Mouse (Mus musculus) layer of hippocampus, adult 9-11 months (tissue): Measurements from ENCODE around the gene Gm36210.
"Not testable (repeated sequence)": the region's sequence is repeated elsewhere in the genome, so short reads cannot be mapped to it uniquely, and the experiment has no call there.

Experiments
- DNase-seq: peaks from one replicate; pipeline ENCODE4 v3.0.0; 2022

The Gm36210 gene

DNA sequence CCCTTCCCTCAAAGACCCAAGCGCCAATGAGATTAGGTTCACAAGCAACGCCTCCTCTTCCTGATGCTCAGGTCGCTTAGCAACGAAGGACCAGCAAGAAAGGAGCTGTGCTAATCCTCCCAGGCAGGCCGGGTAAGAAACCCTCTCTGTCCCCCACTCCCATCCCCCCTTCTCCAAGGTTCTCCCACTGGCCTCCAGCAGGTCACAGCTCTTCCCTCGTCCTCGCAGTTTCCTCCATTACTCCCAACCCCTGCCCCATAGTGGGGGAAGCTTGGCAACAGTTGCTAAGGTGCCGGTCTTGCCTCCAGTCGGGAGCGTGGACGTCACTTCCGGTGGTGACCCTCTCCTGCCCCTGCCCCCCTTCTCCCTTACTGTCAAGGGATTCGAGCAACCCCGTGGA, 16.2 kb upstream of the Gm36210 start:
- DNase-seq, result peak; percentile 92

DNA sequence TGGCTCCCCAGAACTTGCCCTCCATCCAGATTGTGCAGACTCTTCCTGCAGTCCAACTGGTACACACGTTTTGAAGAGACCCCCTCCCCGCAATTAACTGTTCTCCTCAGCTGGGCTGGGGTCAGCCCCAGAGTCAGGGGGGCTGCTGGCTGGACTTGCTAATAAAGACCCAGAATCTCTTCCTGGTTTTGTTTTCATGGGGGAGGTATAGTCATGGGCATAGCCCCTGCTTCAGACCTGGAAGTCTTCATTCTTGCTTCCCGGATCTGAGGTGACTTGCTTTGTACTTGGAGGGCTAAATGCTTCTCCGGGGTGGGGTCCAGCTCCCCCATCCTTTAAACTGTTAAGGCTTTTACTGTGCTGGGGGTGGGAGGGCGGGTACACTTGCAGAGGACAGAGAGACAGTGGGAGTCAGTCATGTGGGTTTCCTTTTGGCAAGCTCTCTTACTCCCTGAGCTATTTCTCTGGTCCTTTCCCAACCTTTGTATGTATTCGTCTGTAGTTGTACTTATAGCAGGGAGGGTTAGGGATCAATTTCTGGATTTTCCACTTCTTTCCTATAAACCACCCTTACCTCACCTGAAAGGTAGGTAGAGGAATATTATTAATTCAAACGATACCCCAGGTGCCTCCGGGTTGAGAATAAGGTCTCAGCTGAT, 15.6 kb upstream of the Gm36210 start, which contains the start of gene Nat14:
TSS of gene Nat14 (plus strand) at position 205 of the 659 bp plus-strand sequence.
- DNase-seq, result no peak

DNA sequence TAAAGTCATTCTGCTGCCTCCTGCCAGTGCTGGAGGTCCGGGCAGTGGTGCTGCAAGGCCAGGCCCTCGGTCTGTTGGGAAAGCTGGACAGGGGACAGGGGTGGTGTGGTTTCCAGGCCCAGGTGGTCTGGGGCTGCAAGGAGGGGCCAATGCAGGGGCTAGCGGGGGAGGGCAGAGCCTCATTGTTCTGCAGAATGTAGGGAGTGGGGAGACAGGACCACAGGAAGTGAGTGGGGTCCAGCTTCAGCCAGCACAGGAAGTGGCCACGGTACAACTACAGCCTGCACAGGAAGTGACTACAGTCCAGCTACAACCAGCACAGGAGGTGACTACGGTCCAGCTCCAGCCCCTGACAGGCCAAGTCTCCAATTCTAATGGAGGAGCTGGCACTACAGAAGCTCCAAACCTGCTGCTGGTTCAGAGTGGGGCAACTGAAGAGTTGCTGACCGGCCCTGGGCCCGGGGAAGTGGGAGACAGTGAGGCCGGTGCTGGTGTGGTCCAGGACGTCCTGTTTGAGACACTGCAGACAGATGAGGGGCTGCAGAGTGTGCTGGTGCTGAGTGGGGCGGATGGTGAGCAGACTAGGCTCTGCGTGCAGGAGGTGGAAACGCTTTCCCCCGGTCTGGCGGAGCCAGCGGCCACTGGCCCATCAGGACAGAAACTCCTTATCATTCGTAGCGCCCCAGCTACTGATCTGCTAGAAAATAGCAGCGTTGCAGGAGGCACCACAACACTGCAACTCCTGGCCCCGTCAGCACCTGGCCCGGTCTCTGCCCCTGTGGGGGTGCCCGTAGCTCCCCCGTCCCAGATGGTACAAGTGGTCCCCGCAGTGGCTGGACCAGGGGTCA, 14.9 kb upstream of the Gm36210 start:
- DNase-seq, result no peak

DNA sequence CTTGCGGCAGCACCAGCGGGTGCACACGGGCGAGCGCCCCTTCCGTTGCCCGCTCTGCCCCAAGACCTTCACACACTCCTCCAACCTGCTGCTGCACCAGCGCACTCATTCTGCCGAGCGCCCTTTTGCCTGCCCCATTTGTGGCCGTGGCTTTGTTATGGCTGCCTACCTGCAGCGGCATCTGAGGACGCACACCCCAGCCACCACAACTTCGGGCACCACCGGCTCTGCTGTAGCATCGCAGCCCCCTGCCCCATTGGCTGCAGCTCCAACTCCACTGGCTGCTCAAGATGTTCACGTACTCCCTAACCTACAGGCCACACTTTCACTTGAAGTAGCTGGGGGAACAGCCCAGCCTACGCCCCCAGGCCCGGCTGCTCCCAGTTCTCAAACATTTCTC, 14.2 kb upstream of the Gm36210 start:
- no peak for DNase-seq

DNA sequence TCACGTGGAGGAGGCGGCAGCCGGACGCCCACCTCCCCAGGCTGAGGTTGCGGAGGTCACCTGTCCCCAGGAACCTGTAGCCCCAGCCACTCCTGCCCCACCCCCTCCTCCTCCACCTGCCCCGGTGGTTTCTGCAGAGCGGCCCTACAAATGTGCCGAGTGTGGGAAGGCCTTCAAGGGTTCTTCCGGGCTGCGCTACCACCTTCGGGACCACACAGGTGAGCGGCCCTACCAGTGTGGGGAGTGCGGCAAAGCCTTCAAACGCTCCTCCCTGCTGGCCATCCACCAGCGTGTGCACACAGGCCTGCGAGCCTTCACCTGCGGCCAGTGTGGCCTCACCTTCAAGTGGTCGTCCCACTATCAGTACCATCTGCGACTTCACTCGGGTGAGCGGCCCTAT, 13.7 kb upstream of the Gm36210 start:
- no peak for DNase-seq

DNA sequence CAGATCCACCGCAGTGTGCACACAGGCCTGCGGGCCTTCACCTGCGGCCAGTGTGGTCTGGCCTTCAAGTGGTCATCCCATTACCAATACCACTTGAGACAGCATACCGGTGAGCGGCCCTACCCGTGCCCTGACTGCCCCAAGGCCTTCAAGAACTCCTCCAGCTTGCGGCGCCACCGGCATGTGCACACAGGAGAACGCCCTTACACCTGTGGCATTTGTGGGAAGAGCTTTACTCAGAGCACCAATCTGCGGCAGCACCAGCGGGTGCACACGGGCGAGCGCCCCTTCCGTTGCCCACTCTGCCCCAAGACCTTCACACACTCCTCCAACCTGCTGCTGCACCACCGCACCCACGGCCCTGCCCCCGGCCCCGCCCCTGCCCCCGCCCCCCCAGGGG, 12.8 kb upstream of the Gm36210 start:
- DNase-seq, result no peak

DNA sequence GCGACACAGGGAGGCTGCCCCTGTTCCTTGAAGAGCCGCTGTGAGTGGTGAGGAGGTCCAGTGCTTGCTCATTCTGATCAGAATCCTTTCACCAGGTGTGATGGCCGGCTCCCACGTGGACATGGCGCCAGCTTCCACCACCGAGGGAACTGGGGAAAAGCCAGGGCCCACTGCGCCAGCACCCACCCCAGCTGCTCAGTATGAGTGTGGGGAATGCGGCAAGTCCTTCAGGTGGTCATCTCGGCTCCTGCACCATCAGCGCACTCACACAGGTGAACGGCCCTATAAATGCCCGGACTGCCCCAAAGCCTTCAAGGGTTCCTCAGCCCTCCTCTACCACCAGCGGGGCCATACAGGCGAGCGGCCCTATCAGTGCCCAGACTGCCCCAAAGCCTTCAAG, 12.4 kb upstream of the Gm36210 start:
- no peak for DNase-seq

DNA sequence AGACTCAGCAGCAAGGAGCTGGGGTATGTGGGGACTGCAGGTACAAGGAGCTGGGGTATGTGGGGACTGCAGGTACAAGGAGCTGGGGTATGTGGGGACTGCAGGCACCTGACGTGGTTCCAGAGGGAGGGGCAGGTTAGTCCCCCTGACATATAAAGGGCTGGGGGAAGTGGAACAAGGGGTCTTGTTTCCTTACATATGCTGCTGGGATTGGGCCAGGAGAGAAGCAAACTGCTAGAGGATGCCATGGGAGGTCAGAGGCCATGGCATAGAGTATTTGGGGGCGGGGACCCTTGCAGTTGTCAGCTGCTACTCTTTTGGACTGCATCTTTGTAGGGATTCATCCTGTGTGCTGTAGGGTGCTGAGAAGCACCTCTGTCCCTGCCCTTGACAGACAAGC, 11.2 kb upstream of the Gm36210 start:
- DNase-seq, result no peak

DNA sequence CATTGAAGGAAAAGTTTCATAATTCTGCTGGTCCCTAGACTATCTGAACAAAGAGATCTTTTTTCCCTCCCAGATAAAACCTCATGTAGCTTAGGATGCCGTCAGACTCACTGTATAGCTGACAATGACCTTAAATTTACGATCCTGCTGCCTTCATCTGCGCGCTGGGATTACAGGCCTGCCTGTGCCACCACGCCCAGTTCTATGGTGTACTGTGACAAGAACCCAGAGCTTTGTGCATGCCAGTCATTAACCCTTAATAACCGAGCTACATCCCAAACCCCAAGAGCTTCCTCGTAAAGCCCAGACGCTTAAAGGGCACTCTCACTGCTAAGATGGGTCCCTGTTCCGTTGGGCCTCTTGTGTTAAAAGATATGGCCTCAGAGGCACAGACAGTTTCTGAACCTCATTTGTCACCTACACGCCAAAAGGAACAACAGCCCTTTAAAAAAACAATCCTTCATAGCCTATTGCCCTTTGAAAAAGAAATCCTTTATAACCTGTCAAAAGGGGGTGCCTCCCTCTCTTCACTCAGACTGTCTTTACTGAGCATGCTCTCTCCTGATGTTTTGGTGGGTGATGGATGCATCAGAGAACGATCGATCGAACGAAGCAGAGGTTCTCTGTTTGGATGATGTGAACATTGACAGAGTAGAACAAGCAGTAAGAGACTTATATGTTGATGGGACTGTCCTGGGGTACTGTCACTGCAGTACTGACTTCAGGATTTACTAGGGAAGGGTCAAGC, 9.5 kb upstream of the Gm36210 start:
- DNase-seq, result no peak

DNA sequence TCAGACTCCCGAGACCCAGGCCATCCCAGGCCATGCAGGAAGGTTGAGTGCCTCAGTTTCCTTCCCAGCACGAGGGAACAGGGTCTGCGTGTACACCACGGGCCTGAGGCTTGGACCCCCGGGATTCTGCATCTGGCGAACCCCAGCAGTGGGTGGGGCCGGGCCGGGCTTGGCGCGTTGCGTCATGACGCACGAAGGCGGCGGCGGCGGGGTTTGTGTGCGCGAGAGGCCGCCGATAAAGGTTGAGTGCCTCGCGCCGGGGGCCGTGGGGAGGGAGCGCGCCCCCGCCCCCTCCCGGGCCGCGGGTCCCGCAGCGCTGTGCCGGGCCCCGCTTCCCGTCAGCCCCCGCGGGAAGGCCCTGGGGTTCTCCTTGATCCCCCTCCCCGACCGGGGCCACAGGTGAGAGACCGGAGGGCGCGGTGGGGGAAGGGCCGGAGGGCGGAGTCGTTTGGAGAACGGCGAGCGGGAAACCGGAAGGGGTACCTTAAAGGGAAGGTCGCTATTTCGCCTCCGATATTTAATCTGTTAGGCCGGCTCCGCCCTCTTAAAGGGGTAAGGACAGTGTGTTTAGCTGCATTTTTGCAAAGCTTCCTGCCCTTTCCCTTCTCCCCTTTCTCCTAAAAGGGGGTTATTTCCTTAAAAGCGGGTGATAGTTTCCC, 8.8 kb upstream of the Gm36210 start, which contains the start of gene Zfp628:
TSS of gene Zfp628 (plus strand) at position 211 of the 659 bp plus-strand sequence.
- peak; percentile 93 for DNase-seq

DNA sequence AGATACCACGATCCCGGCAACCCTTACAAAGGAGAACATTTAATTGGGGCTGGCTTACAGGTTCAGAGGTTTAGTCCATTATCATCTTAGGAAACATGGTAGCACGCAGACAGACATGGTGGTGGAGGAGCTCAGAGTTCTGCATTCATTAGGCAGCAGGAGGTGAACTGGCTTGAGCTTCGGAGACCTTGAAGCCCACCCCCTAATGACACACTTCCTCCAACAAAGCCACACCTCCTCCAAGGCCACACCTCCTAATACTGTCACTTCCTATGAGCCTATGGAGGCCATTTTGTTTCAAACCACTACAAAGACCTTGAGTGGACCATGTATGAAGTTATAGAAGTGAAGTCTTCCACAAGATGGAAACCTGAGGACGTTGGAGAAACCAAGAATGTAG, 5.9 kb upstream of the Gm36210 start:
- DNase-seq, result no peak

DNA sequence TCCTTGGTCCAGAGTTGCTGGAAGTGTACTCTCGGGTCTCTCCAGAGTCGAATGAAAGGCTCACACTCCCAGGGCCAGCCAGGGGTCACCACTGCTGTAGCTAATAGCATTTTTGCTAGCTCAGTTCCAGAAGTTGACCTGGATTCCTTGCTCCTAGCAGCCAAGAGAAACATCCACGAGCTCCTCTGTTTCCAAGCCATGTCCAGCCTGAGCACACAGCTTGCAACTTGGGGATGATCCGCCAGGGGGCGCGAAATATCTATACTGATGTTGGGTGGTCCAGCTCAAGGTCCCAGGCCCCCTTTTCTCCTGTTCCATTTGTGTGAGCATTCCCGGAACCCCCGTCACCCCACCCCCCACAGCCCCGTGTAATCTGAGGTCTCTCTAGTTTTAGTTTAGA, 5.2 kb upstream of the Gm36210 start:
- no peak for DNase-seq

DNA sequence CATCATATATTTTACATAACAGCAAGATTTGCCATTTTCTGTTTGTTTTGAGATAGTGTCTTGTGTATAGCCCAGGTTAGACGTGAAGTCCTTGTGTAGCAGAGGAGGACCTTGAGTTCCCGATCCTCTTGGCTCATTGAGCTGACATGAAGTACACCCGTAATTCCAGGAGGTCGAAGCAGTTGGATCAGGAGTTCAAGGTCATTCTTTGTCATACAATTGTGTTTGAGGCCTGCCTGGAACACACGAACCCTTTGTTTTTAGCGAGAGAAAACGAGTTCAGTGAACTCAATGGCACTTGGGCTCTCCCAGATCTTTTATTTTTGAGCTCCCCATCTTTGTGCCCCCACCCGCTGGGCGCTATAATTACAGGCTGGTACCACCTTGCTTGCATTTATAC, 3.9 kb downstream of the Gm36210 start:
- no peak for DNase-seq

DNA sequence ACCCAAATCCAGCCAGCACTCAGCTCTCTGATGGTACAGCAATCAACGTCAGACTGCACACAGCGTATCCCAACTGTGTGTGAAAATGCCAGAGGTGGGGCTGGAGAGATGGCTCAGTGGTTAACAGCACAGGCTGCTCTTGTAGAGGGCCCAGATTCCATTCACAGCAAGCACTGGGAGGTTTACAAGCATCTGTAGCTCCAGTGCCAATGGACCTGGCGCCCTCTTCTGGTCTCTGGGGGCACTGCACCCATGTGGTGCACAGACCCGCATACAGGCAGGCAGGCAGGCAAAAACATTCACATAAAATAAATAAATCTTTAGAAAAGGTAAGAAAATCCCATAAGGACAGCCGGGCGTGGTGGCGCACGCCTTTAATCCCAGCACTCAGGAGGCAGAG, 5.1 kb downstream of the Gm36210 start:
- no peak for DNase-seq

DNA sequence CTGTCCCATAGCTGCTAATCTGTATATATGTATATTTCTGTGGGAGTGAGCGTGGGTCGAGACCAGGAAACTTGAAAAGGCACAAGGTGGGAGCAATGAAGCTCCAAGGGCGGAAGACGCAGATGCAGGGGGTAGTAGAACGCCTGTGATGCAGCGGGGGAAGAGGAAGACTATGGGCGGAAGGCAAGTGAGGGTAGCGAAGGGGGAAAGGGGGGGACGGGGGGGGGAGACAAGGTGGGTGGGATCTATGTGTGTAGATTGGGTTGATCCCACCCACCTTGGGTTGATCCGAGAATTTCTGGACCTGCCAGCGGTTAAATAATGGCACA, 5.8 kb downstream of the Gm36210 start:
- DNase-seq, result no peak

DNA sequence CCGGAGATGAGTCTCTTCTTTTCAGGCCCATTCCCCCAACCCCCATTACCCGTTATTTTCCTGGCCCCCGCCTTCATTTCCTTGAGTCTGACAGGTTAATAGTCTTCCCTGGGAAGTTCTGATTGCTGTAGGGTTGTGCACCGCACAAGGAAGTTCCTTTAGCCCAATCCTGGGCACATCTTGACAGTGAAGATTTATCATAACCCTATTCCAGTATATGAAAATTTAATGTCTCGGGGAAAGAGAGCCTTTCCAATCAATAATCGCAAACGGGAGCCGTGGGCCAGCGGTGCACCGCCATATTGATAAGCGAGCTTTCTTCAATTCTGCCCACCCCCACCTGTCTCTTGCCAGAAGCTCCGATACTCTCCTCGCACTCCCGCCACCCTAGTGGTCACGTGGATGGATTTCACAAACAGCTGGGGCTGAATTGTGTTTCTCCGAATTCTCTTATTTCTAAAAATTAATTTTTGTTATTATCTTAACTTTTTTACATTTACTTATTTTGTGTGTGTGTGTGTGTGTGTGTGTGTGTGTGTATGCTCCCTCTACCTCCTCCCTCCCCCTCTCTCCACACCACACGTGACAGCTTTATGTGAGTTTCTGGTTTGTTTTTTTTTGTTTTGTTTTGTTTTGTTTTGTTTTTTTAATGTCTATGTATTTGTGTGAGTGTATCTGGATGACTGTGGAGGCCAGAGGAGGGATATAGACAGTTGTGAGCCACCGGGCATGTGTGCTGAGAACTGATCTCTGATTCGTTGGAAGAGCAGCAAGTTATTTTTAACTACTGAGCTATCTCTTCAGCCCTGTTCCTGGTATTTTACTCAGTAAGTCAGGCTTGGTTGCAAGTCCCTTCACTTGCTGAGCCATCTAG, 6.4 kb downstream of the Gm36210 start:
- no peak for DNase-seq

DNA sequence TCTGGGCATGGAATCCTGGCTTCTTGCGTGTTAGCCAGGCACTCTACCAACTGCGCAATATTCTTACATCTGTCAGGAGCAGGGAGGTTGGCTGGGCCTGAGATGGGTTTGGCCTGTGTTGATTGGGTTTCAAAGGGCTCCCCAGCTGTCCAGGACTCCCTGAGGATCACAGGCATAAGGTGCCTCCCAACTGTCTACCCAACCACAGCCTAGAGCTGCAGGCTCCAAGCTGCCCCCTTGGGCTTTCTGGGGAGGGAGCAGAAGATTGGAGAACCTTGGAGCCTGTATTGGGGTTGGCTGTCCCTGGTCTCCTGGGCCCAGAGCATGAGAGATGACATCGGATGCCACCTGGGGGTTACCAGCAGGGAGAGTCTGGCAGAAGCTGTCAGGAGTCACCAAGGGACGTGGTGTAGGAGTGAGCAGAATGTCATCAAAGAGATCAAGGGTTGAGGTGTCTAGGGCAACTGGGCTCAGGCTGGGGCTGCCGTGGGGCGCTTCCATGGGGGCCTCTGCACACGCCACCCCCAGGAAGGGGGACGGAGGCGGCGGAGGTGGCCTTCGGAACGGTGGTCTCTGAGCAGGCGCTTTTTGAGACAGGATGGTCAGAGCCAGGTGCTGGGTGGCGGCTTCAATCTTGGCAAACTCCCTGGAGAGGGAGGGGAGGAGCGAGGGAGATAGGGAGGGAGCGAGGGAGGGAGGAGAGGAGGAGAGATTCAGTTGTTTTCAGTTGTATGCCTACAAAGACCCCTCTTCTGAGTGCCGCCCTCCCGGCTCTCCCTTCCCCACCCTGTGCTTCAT, 7.3 kb downstream of the Gm36210 start:
- no peak for DNase-seq

DNA sequence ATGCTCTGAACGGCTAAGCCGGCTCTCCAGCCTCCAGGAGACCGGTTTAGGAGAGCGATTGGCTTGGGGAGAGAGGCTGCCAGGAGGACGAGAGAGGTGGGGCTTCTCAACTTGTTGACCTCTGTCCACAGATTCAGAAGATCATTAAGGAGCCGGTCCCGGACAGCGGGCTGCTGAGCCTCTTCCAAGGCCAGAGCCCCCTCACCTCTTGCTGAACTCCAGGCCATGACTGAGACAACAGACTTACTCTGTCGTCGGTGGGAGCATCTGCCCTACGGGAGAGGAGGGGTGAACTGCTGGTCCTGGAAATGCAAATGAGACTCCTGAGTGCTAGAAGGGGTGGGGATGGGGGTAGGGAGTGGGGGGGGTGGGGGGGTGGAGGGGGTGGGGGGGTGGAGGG, 11.1 kb downstream of the Gm36210 start:
- no peak for DNase-seq

DNA sequence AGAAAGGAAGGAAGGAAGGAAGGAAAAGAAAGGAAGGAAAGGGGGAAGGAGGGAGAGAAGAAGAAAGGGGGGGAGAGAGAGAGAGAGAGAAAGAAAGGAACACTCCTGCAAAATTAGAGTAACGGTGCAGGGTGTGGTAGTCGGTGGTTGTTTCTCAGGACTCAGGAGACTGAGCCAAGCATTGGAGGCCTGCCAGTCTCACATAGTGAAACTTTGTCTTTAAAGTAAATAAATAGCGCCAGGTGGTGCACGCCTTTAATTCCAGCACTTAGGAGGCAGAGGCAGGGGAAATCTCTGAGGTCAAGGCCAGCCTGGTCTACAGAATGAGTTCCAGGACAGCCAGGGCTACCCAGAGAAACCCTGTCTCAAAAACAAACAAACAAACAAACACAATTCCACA, 19.6 kb downstream of the Gm36210 start:
- DNase-seq, result no peak

DNA sequence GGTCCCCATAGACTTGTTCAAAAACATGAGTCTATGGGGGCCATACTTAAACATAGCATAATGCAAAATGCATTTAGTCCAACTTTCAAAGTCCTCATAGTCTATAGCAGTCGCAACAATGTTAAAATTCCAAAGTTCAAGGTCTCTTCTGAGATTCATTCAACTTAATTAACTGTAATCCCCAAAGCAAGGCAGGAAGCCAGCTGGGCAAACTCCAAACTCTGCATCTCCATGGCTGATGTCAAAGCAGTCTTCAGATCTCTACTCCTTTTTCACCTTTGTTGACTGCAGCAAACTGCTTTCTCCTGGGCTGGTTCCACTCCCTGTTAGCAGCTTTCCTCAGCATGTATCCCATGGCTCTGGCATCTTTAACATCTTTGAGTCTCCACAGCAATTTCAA, 27.3 kb downstream of the Gm36210 start:
- DNase-seq, result not testable (repeated sequence)

DNA sequence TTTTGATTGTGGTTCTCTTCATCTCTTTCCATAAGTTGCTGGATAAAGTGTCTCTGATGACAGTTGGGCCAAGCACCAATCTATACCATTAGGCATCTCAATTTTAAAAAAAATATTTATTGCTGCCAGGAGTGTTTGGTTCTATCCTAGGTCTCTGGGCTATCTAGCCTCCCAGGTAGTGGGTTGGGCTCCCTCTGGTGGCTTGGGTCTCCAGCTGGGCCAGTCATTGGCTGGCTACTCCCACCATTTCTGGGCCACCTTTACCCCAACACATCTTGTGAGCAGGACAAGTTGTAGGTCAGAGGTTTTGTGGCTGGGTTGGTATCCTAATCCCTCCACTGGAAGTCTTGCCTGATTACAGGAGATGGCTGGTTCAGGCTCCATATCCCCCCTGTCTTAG, 28.1 kb downstream of the Gm36210 start:
- DNase-seq, result no peak
